Mouse (Mus musculus): ENCODE data around the gene Tmem182. TPM values are rescaled to one million over a fixed set of nuclear protein-coding genes. Genes with fewer than 3 reads are reported as not detected.

The Tmem182 gene
- polyA plus RNA-seq, 1 experiment from 2014 or later = not detected

DNA sequence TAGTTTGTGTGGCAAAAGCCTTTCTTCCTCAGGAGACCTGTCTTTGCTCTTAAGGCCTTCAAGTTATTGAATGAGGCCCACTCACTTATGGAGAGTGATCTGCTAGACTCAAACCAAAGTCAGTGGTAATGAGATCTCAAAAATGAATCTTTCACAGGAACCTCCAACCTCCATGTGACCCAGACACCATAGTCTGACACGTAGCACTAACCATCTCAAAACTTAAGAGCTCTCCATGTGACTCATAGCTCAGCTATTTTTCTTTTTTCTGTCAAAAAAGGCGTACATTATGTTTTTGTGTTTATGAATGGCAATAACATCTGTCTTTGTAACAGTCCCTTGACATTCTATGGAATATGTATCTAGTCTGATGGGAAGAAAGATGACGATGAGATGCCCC lies 3.2 kb downstream of the Tmem182 start:
- 87% methylated on average over 3 of the region's 3 CpGs for WGBS
- no peak overlapping the region for H3K27ac ChIP-seq
- H3K27me3 ChIP-seq (ENCODE audit: poor library complexity, severe bottlenecking) = no peaks in the 10 kb centered on the region
- no peaks in the 10 kb centered on the region for H3K4me1 ChIP-seq
- no peak overlapping the region for H3K4me3 ChIP-seq
- H3K9me3 ChIP-seq = no peaks in the 10 kb centered on the region
- H3K36me3 ChIP-seq (replicated peaks) = no peaks in the 10 kb centered on the region
- no peak for DNase-seq (ENCODE audit: extremely low spot score, low spot score)

DNA sequence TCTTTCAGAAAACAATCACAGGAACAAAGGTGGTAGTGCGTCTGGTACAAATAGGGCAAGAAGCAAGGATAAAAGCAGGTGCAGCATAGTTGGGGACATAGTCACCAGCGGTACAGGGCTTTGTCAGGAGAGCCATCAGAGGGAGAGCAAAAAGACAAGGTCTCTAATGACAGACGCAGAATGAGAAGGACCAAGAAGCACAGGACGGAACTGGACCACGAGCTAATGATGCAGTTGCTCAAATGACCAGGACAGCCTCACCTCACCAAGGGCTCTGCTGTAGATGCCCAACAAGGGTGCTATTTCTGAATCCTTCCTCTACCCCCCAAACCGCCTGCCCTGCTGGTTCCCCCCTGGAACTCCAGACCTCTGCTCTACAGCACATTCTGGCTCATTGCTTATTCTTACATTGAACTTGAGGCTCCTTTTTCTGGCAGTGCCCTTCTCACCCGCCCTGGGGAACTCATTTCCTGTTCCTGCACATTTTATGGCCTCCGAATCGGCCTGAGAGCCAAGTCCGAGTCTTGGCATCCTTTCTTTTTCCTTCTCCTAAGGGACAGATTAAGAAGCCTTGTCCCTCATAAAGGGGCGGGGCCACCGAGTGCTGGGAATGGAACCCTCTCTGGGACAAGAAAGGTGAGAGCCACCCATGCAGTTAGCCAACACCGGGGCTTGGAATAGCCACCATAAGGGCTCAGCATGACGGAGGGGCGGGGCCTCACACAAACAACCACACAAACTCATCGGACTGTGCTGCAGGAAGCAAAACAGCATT lies 9.9 kb downstream of the Tmem182 start:
- no peaks in the 10 kb centered on the region for H3K27me3 ChIP-seq (ENCODE audit: poor library complexity, severe bottlenecking)
- no peak overlapping the region for H3K27ac ChIP-seq
- DNase-seq (ENCODE audit: extremely low spot score, low spot score) = no peak
- no peaks in the 10 kb centered on the region for H3K9me3 ChIP-seq
- 78% methylated on average over 16 of the region's 16 CpGs for WGBS
- H3K36me3 ChIP-seq (replicated peaks) = no peaks in the 10 kb centered on the region
- no peaks in the 10 kb centered on the region for H3K4me1 ChIP-seq
- no peak overlapping the region for H3K4me3 ChIP-seq

DNA sequence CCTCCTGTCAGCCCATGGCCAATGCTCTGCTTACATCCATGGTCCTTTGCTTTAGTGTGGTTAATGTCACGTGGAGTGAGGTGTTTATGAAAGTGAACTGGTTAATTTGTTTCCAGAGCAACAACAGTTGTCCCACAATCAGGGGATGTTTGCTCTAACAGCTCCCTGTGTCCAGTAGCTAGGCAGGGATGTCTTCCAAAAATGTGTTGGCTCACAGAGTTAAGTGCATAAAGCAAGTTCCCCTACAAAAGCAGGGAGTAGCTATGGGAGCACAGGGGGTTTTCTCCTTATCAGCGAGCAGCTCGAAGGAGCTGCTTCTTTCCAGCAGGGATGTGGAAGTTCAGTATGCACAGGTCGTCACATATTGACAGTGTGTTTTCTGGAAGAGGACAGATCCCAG lies 19.1 kb downstream of the Tmem182 start:
- WGBS = 78% methylated on average over 4 of the region's 4 CpGs
- DNase-seq (ENCODE audit: extremely low spot score, low spot score) = no peak
- Histone ChIP-seq H3K27ac (no peak overlapping the region), H3K36me3 (replicated peaks) (no peaks in the 10 kb centered on the region), H3K4me1 (0 out of 2 replicates have a peak, but pooled peaks cover 5% of the 10 kb centered on the region), H3K9me3 (no peaks in the 10 kb centered on the region), H3K27me3 (ENCODE audit: poor library complexity, severe bottlenecking) (no peaks in the 10 kb centered on the region), H3K4me3 (no peak overlapping the region)

DNA sequence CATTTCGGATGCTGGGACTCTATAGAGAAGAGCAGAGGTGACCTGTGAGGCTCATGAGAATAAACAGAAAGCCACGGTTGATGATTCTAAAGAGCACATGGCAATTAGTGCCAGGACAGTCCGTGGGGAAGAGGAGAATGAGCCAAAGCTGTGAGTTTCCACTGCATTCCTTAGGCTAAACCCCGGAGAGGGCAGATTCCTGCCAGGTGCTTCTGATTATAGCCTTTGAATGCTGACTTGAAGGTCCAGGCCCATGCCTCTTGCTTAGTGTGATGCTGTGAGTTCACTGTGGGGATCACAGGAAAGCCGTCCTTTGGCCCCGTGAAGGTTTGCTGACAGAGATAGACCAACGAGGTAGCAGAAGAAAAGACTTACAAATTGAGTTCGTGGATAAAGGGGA lies 19.5 kb downstream of the Tmem182 start:
- H3K27me3 ChIP-seq (ENCODE audit: poor library complexity, severe bottlenecking) = no peaks in the 10 kb centered on the region

DNA sequence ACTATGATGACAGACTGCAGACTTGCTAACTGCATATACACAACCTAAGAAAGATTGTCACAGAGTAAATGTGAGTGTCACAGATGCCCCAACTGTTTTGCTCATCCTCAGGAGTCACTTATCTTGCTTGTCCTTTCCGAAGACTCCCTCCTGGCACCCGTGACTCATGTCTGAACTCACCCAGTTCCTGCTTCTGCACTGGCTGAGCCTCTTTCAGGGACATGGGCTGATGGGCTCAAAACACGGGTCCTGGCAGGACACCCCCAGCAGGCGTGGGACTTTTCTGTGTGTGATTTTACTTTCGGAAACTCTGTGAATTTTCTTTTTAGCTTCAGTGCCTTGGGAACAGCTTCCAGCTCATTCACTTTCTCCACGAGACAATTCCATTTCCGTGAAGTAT lies 20.4 kb downstream of the Tmem182 start:
- no peaks in the 10 kb centered on the region for H3K9me3 ChIP-seq
- WGBS = 89% methylated on average over 7 of the region's 7 CpGs

More for the DNA sequence above, 19.5 kb downstream of the Tmem182 start:
- Histone ChIP-seq H3K4me3 (no peak overlapping the region), H3K9me3 (no peaks in the 10 kb centered on the region), H3K36me3 (replicated peaks) (no peaks in the 10 kb centered on the region), H3K4me1 (0 out of 2 replicates have a peak, but pooled peaks cover 5% of the 10 kb centered on the region), H3K27ac (no peak overlapping the region)
- 77% methylated on average over 8 of the region's 8 CpGs for WGBS
- no peak for DNase-seq (ENCODE audit: extremely low spot score, low spot score)

DNA sequence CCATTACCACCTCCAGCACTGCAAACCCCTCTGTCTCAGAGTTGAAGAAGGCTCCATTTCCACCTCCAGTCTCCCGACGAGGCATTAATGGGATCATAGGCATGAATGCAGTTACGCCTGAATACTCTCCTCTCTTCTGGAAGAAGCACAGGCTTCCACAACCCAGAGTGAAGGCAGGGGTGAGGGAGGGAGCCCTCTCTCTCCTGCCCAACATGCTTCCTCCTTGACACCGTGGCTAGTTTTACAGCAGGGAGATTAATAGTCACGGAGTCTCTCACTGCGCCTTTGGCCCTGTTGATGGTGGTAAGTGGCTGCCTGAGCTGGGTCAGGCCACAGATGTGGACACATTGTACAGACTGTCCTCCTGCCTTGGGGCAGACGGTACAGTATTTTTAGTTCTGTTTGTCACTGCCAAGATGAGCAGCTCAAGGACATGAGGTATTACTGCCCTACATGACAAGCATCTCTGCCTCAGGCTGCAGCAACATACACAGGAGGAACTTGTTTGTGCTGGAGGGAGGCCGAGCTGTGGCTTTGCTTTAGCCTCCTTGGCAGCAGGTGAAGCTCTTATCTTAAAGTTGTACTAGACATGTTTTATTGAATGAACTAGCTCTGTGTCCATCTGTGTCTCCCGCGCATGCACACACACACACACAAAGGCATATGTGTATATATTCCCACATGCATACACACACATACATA lies 24.0 kb downstream of the Tmem182 start:
- 86% methylated on average over 10 of the region's 10 CpGs for WGBS
- Histone ChIP-seq H3K27me3 (ENCODE audit: poor library complexity, severe bottlenecking) (no peaks in the 10 kb centered on the region), H3K36me3 (replicated peaks) (no peaks in the 10 kb centered on the region), H3K4me3 (no peak overlapping the region), H3K4me1 (0 out of 2 replicates have a peak, but pooled peaks cover 5% of the 10 kb centered on the region), H3K27ac (no peak overlapping the region), H3K9me3 (no peaks in the 10 kb centered on the region)
- DNase-seq (ENCODE audit: extremely low spot score, low spot score) = no peak

More for the DNA sequence above, 20.4 kb downstream of the Tmem182 start:
- Histone ChIP-seq H3K36me3 (replicated peaks) (no peaks in the 10 kb centered on the region), H3K4me1 (0 out of 2 replicates have a peak, but pooled peaks cover 5% of the 10 kb centered on the region), H3K27me3 (ENCODE audit: poor library complexity, severe bottlenecking) (no peaks in the 10 kb centered on the region), H3K27ac (no peak overlapping the region), H3K4me3 (no peak overlapping the region)
- no peak for DNase-seq (ENCODE audit: extremely low spot score, low spot score)

DNA sequence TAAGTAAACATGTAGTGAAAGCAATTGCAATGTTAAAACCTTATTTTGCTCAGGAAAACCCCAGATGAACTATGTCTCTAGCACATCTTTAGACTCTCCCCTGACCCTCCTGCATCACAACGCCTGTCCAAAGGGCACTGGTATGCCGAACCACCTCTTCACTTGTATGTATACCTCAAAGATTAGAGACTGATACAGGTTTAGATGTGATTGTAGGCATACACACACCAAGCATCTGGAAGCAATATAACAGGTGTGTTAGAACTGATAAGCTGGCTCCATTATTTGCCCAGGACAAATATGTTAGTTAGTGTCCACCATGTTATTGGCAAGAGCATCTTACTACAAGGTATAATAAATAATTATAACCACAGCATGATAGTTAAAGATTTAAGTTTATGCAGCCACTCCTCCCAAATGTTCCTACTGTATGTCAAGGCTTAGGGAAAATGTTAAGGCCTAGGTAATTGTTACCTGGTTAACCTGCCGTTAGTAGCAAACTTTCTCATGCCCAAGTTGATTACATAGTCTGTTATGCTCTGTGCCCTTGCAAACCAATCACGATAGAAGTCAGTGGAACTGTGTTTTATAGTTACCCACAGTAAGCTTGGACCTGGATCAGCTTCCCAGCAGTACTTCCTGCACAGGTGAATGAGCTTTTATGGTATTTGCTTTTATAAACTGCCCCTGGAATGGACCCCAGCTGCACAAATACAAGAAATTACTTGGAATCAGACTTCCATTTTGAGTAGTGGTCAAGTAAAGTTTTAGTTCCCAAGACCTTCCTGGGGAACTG lies 25.5 kb downstream of the Tmem182 start:
- Histone ChIP-seq H3K27ac (no peak overlapping the region), H3K27me3 (ENCODE audit: poor library complexity, severe bottlenecking) (no peaks in the 10 kb centered on the region), H3K36me3 (replicated peaks) (no peaks in the 10 kb centered on the region), H3K4me1 (peaks cover 1% of the 10 kb centered on the region; the same call in 1 of the 2 replicates), H3K4me3 (no peak overlapping the region), H3K9me3 (no peaks in the 10 kb centered on the region)
- no peak for DNase-seq (ENCODE audit: extremely low spot score, low spot score)
- WGBS = 92% methylated on average over 4 of the region's 4 CpGs

DNA sequence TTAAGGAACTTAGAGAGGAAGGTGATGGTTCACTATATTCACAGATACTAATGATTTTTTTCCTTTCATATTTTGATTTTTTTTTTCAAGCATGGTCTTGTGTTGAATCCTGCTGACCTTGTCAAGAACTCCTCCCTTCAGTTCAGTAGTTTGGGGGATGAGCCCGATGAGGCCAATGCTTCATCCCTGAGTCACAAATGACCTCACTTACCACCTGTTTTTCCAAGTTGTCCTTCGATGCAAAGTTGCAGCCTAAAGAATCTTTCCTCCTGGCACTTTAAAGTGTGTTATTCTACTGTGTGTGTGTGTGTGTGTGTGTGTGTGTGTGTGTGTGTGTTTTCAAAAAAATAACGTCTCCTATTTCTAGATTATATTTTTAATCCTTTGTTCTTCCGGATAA lies 30.1 kb downstream of the Tmem182 start:
- no peak overlapping the region for H3K27ac ChIP-seq
- H3K27me3 ChIP-seq (ENCODE audit: poor library complexity, severe bottlenecking) = no peaks in the 10 kb centered on the region
- no peak for DNase-seq (ENCODE audit: extremely low spot score, low spot score)
- WGBS = 91% methylated on average over 4 of the region's 4 CpGs
- no peaks in the 10 kb centered on the region for H3K9me3 ChIP-seq
- H3K4me3 ChIP-seq = no peak overlapping the region
- H3K36me3 ChIP-seq (replicated peaks) = no peaks in the 10 kb centered on the region
- peaks cover 6% of the 10 kb centered on the region; the same call in 1 of the 2 replicates for H3K4me1 ChIP-seq

DNA sequence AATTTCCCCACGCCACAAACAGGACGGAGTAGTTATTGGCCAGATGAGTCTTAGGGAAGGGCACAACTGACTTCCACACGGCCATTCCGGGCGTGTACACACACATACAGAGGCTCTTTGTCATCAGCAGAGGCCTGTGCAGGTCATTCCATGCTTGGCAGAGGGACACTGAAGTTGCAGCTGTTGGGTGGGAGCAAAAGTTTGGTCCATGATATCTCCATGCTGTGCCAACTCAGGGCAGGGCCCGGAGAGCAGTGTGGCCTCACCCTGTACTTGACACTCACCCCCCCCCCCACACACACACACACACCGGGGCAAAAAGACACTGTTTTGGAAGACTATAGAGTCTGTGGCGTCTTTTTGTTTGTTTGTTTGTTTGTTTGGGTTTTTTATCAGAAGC lies 35.2 kb downstream of the Tmem182 start:
- WGBS = 88% methylated on average over 8 of the region's 8 CpGs
- H3K27ac ChIP-seq = no peak overlapping the region
- no peaks in the 10 kb centered on the region for H3K9me3 ChIP-seq
- H3K4me3 ChIP-seq = no peak overlapping the region
- peaks cover 6% of the 10 kb centered on the region; the same call in 1 of the 2 replicates for H3K4me1 ChIP-seq
- H3K36me3 ChIP-seq (replicated peaks) = no peaks in the 10 kb centered on the region
- no peak for DNase-seq (ENCODE audit: extremely low spot score, low spot score)
- no peaks in the 10 kb centered on the region for H3K27me3 ChIP-seq (ENCODE audit: poor library complexity, severe bottlenecking)

DNA sequence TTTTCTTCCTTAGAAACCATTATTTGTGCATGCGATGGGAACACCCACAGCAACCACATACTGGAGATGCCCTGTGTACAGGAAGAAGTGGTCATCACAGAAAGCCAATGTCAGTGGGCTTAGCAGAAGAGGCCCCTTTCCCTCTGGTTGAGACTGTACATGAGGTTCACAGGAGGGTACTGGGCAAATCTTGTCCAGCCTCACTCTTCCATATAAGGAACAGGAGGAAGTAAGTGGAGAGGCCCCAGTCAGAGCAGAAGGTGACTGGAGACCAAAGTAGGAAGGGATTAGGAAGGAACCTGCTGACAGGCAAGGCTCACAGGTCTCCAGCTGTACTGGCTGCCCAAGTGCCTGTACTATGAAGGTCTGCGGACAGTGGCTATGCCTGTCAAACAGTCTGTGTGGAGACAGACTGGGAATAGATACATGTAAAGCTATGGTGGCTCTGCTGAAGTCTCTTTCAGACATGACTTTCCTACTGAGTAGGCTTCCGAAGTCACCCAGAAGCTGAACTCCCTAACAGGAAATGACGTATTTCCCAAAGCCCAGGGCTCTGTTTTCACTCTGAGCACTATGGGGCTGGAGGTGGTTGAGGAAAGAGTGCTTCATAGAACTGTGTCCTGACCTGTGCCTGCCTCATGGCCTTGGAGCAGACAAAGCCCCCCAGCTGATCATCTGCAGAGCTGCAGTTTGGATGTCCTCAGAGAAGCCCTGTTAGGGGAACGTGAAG lies 35.8 kb downstream of the Tmem182 start:
- Histone ChIP-seq H3K4me1 (peaks cover 2% of the 10 kb centered on the region; the same call in 1 of the 2 replicates), H3K9me3 (no peaks in the 10 kb centered on the region), H3K4me3 (no peak overlapping the region), H3K36me3 (replicated peaks) (no peaks in the 10 kb centered on the region), H3K27ac (no peak overlapping the region), H3K27me3 (ENCODE audit: poor library complexity, severe bottlenecking) (no peaks in the 10 kb centered on the region)
- WGBS = 82% methylated on average over 5 of the region's 5 CpGs
- no peak for DNase-seq (ENCODE audit: extremely low spot score, low spot score)

DNA sequence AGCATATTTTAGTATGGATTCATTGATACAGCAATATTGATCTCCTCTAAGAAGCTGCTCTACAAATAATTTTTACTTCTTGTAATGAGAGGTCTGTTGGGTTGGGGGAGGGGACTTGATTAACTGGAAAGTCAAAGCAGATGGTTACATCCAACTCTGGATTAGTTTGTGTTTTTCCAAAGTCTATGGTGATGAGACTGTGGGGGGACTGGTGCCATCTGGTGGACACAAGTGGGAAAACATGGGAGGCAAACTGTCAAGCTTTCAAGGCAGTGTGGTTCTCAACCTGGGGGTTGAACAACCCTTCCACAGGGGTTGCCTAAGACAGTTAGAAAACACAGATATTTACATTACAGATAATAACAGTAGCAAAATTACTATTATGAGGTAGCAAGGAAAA lies 39.2 kb downstream of the Tmem182 start:
- H3K36me3 ChIP-seq (replicated peaks) = no peaks in the 10 kb centered on the region
- no peaks in the 10 kb centered on the region for H3K4me1 ChIP-seq
- no peaks in the 10 kb centered on the region for H3K9me3 ChIP-seq
- no peak overlapping the region for H3K4me3 ChIP-seq
- peak; percentile 45 for DNase-seq (ENCODE audit: extremely low spot score, low spot score)
- H3K27me3 ChIP-seq (ENCODE audit: poor library complexity, severe bottlenecking) = no peaks in the 10 kb centered on the region
- no peak overlapping the region for H3K27ac ChIP-seq

DNA sequence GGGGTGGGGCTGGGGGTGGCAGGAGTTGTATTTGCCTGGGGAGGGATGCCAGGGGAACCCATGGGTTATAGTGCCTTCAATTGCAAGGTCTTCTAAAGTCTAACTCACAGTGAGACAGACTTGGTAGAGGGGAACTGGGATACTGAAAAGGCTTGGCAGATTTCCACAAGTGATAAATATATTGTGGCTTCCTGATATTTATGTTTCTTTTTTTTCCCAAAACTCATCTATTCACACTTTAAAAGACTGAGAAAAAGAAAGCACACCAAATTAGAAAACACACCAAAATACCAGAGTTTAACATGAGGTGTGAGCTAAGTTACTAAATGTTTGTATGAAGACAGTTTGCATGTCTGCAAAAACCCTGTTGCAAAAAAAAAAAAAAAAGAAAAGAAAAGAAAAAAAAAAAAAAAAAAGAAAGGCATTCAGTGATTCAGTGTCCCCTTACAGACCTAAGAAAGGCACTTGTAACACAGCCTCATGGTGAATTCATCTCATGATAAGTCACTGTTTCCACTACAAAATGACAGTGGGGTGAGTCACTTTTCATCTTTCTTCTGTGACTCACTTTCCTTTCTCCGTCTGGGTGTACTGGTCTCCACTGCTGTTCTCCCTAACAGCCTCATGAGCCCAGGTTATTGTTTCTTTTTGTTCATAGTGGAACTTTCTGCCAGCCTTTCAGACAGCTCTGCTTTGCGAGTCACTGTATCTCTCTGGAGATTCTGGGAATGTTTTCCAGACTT lies 42.0 kb downstream of the Tmem182 start:
- 83% methylated on average over 2 of the region's 2 CpGs for WGBS
- H3K9me3 ChIP-seq = no peaks in the 10 kb centered on the region
- no peaks in the 10 kb centered on the region for H3K27me3 ChIP-seq (ENCODE audit: poor library complexity, severe bottlenecking)
- no peak overlapping the region for H3K4me3 ChIP-seq
- H3K27ac ChIP-seq = no peak overlapping the region
- no peaks in the 10 kb centered on the region for H3K36me3 ChIP-seq (replicated peaks)
- DNase-seq (ENCODE audit: extremely low spot score, low spot score) = no peak
- H3K4me1 ChIP-seq = no peaks in the 10 kb centered on the region
